Mouse (Mus musculus) ES-CJ7 (cell line): ENCODE measurements around the gene Arpc2.
"Not testable (repeated sequence)": the region's sequence is repeated elsewhere in the genome, so short reads cannot be mapped to it uniquely, and the experiment has no call there.

Source experiments
- DNase-seq: peaks from one replicate; pipeline ENCODE4 v3.0.0; 2011; ENCODE audit warnings: low read depth, low spot score

Arpc2 gene

DNA sequence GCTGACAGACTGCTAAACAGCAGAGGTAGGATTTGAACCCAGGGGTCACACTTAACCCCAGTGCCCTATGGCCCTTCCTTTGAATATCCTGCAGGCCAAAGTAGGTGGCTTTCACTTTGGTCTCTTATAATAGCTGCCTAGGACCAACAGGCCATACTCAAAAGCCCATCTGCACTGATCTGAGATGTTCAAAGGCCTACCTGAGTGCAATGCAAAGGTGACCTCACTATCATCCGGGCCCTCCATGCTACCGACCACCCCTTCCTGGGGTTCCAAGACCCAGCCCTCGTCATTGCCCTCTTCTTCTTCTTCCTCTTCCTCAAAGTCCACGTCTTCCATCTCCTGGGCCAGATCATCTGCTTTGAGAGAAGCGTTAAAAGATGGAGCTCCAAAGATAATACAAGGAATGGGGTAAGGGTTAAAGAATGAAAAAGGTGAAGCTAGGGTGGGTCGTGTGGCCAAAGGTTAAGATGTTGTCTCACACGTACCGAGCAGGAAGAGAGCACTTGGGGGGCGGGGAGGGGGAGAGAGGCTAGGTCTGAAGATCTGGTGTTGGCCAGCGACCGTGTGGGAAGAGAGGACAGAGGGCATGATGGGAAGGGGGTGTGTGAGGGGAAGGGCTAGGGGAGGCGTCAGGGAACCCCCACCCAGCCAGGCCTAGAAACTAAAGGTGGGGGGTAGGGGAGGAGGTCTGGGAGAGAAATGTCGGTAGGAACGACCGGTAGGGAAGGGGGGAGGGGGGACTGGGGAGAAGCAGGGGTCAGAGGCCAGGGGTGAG, 48.0 kb downstream of the Arpc2 start:
- peak; percentile 83 for DNase-seq

DNA sequence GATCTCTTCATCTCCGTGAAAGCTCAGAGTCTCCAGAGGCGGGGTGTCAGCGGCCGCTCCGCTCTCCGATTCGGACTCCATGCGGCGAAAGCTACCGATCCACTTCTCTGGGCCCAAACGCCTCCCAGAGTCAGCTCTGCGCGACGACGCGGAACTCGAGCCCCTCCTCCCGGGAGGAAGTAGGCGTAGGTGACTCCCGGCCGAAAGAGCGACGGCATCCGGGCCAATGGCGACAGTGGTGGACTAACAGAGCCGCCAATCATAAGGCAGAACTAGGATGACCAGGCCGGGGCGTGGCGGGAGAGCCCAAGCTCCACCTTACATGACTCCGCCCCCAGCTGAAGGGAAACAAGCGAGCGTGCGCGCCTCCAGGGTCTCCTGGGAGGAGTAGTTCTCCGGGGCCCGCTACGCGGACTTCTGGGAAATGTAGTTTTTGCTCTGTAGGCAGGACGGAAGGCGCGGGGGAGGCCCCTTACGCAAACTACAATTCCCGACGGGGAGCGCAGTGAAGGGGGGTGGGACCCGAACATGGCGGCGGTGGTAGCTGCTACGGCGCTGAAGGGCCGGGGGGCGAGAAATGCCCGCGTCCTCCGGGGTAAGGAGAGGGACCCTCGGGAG, 48.8 kb downstream of the Arpc2 start, which contains the start of the genes Aamp and Pnkd:
Aamp (minus strand) TSS at position 196 of the 618 bp plus-strand sequence.
Pnkd (plus strand) TSS at position 388 of the 618 bp plus-strand sequence.
- peak; percentile 100 for DNase-seq

DNA sequence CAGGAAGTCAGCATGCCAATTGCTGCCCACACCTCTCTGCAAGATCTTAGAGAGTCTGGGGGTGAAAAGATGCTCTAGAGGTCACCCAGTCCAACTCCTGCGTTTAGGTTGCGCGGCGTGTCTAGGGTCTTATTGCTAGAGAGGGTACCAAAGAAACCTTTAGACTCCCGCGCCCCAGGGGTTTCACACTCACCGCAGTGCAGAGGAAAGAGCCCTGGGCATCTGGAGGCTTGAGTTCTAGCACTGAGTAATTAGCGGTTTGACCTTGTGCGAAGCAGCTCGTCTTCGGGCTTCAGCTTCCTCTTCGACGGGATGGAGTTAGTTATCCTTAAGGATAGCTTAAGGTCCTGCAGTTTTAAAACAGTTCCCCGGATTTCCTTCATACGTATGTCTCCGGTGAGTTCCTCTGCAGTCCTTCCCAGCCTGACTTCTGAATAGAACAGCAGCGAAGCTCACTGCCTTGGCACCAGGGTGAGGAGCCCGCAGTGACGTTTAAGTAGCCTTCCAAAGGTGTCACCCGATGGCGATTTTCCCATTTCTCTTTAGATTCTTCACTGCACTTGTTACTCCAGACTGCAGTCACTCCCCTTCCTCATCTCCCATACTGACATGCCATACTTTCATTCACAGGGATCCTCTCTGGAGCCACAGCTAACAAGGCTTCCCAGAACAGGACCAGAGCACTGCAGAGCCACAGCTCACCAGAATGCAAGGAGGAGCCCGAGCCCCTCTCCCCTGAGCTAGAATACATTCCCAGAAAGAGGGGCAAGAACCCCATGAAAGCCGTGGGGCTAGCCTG, 49.5 kb downstream of the Arpc2 start:
- DNase-seq: no peak

DNA sequence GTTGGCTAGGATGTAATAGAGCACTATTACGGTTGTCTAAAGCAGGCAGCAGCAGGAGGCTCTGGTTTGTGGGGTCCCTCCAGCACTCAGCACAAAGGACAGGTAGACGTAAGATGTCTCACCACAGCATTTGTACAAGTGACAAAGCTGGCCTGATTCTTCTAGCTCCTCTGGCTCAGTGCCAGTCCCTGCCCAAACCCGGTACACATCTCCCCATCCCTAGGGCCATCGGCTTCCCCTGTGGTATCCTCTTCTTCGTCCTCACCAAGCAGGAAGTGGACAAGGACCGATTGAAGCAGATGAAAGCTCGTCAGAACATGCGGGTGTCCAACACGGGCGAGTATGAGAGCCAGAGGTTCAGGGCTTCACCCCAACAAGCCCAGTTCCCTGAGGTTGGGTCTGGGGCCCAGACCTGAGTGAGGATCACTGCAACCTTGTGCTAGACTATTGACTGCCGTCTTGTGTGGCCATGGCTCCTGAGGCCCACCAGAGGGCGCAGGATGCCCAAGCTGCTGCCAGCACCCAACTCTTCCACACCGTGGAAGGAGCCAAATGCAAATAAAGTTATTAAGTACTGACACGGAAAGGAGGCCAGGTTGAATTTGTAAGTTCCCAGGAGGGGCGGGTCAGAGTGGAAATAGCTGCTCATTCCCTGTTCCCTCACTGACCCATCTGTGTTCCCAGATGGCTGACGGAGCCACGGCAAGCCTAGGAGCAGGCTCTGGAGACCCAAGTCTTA, 51.2 kb downstream of the Arpc2 start:
- DNase-seq: not testable (repeated sequence)

DNA sequence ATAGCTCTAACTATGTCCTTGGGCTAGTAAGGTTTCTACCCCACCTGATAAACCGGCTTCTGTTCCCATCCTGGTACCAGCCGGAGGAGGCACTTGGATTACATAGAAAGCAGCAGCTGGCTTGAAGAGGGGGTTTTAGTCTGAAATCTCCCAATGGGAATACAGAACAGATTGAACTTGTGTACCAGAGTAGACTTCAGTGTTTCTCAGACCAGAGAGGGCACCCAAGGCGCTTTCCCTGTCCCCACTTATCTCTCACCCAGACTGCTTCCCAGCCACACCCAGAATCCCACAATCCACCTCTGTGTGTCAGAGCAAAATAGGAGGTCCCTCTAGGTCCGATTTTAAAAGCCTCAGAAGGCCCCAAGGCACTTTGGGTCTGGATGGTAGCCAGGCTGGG, 52.4 kb downstream of the Arpc2 start:
- no peak for DNase-seq

DNA sequence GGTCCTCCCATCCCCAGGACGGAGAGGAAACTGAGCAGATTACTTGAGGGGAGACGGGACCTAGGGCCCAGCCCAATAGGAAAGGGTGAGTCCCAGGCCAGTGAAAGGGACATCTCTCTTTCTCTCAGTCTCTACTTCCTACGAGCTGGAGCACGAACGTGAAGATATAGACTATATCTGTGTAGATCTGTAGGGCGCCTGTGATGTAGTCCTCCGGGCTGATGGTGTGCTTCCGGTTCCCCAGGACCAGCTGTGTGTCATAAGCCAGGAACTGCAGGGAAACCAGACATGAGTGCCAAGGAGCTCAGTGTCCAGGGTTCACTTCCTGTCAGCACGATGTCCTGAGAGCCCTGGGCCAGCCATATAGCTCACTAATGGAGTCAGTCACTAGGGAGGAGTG, 53.4 kb downstream of the Arpc2 start:
- no peak for DNase-seq

DNA sequence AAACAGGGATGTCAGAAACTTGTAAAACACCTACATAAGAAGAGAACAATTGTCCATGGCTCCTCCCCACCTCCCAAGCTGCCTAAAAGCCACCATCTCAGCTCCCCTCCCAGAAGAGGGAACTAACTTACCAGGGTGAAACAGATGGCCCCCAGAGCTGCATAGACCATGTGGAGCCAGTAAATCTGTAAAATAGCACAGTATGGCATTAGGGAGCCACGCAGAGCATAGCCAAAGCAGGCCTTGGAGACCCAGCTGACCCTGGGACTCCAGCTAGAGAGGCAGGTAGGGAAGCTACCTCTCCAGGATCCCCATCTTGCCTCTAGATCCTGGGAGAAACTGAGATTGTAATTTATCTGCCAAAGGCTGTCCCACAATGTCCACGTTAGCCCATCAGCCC, 53.9 kb downstream of the Arpc2 start:
- no peak for DNase-seq

DNA sequence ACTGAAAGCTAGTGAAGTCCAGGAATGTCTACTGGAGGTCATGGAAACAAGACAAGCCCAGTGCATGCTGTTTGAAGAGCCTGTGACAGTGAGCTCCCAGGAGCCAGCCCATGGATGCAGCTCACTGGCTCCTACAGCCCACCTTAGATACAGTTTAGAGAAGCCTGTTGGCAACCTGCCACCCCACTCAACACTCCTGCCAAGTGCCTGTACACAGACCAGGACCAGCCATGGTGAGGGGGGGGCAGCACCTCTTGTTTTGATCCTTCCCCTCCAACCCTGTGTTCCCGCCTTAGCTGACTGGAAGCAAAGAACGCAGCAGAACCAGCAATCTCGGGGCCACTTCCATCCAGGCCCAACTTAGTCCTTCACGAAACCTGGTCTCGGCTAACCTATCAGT, 54.3 kb downstream of the Arpc2 start:
- no peak for DNase-seq

DNA sequence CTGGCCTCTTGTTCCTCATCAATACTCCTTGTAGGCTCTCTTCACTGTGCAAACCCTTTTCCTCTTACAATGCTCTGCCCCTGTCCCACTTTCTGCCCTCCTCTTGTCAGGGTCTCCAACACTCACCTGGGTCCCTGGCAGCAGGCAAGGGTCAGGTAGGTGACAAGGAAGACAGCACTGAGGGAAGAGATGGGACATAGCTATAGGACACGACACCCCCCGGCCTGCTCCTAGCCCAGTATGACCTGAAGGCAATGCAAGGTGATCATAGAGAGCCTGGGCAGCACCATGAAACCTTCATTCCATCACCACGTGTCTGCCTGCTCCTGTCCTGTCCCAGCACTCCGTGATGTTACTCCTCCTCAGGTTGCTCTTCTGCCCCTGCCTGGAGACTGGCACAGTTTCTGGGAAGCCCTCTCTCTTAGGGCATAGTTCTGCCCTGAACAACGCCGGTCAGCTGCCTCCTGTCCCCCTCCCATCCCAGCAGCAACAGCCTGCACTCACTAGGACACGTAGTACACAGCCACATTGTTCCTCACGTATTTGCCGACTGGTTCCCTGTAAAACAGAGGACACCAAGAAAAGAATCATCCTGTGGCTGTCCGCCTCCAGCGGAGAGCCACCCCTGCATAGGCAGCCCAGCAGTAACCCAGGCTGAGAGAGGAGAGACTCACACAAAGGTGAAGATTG, 56.6 kb downstream of the Arpc2 start:
- DNase-seq: no peak

DNA sequence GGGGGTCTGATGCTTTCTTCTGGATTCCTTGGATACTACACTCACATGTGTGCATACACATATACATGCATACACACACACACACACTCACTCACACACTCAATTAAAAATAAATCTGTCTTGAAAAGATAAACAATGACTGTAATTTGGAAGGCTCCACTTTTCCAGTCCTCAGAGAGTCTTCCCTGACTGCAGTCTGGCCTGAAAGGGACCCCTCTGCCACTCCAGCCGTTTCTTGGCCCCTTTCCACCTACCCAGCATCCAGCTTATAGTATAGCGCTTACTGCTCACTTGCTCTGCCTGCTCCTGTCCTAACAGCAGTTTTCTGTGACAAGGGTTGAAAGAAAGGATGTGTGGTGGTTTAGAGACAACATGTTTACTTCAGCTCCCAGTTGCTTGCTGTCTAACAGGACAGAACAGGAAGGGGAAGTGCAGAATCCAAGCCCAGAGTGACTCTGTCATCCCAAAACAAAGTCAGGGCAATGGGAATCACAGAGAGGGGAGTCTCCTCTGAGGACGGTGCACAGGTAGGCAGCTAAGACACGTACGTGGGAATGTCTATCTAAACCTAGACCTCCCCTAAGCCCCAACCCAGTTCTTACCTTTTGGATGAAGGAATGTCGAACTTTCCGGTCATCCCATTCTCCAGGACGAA, 57.5 kb downstream of the Arpc2 start:
- no peak for DNase-seq

DNA sequence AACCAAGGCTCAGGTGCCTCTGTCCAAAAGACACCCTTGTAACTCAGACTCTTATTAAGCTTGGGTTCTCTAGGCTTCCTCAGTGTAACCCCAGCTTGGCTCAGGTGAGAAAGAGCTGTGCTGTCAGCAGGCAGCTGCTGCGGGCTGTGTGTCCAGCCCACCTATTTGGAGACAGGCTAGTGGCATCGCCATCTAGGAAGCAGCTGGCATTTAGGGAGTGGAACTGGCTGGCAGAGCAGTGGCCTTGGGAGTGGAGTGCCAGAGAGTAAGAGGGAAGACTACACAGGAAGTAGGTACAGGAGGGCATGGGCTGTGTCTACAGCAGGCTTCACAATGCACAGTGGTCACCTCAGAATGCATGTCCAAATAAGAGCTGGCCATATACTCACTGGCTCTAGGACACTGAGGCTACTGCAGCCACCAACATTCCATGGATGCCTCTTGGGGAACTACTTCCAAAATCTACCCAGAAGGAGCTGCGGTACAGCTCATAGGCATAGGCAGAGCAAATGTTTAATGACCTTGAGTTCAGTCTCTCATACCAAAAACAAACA, 58.3 kb downstream of the Arpc2 start:
- no peak for DNase-seq

DNA sequence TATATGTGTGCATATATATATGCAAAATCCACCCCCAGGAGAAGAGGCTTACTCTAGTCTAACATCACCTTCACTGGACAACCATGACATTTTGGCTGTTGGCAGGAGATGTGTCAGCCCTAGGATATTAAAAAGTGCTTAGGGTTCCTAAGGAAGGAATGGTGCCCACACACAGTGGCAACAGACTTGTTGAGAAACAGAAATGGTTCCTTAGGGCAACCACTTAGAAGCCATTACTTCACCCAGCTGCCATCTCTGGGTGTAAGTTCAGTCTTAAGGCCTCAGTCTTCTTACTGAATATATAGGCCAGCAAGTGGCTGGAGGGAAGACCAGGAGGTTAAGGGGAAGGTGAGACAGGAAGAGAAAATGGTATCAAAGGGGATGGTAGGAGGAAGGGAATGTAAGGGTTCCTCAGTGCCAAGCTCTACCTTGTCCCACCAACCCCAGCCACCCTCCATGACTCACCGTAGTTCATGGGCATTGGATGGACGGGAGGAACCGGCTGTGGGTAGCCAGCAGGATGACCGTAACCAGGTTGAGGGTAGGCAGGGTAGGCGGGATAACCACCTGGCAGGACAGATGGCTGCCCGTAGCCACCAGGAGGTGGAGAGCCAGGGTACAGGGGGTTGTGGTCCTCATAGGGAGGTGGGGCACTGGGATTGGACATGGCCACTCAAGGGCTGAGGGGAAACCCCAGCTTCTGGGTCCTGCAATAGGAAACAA, 59.0 kb downstream of the Arpc2 start:
- no peak for DNase-seq

DNA sequence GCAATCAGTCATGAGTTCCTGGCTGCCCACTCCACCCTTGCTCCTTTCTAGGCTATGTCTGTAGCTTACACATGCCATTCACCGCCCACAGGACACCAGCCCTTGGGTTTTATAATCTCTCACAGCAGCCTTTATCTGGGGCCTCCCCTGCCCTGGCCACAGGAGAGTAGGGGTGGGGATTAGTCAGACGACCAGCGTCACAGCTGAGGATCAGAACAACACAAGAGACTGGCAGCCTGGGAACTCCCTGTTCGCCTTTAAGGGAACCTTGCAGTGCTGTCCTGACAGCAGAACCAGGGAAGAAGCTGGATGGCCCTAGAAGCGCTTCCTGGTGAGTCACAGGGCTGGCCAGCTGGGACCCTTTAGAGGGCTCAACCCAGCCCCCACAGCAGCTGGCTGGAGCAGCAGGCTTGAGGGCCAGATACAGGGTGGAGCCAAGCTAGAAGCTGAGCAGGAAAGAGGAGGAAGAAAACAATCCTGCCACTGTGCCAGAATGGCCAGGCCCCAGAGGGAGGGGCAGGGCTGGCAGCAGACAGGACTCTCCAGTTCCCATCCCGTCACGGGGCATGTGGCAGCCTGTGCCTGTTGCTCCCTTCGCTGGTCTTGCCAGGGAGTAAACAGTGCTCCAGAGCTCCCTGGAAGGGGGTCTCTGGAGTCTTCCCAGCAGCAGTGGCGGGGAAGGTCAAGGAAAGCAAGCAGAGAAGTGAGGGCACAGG, 59.7 kb downstream of the Arpc2 start:
- DNase-seq: no peak

DNA sequence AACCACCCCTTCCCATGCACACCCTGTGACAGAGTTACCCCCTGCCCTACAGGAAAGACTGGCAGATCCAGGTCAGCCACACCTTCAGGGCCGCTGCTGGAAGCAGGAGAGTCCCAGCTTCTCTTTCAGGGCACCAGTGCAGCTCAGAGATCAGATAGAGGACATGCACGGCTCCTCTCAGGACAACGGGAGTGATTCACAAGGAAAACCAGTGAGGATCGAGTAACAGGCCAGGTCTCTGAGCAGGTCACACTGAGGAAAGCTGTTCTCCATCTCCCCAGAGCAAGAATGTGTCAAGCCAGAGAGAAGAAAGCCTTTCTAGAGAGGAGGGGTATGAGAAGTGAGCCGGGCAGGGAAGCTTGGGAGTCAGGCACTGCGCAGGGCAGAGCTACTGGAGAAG, 60.6 kb downstream of the Arpc2 start:
- DNase-seq: no peak

DNA sequence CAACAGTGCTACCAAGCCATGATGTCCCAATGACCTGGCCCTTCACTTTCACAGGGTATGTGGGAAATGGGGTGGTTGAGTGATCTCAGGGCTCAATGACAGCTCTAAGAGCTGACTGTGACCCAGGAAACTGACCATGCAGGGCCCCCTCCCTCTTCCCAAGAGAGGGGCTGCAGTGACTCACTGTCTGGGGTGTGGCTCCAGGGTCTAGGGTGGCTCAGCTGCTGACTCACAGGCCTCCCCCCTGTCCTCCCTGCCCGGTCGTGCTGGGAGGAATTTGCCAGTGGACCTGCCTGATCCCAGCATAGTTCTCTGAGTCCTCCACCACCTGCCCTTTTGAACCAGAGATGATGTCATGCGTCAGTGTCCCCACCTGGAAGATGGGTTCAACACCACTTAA, 61.4 kb downstream of the Arpc2 start:
- no peak for DNase-seq

DNA sequence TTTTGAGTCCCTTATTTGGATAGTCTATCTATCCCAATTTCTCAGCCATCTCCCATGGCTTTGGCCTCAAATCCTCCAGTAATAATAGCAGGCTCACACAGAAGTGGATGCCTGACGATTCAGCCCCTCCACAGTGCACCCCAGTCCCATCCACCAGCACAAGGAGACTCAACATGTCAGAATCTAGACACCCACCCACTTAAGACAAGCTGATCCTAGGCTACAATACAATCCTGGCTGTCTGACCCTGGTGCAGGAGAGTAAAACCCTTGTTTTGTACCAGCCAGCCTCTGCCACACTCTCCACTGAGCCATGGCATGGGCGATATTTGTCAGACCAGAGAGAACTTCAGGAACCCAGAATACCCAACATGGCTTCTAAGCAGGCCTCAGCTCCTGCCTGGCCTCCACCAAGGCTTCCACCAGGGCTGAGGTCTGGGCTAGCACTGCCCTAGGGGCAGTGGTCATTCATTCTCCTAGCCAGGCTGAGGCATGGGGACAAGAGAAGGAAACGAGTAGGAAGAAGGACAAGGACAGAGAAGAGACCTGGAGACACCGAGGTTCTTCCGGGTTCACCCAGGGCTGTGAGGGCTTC, 62.4 kb downstream of the Arpc2 start:
- DNase-seq: no peak

DNA sequence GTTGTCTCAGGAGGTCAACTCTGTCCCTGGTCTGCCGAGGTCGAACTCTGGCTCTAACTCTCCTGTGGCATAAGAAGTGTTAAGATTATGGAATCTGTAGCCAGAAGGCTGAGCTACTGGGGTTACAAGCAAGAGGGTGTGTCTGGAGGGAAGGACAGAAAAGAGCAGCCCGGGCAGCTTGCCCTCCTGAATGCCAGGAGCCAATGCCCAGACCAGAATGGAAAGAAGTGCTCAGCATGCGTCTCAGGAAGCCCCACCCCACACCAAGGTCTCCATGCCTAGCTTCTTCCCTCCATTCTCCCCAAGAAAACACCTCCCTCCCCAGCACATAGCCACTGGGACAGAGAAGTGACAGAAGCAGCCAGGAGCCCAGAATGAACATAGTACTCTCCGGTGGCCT, 63.1 kb downstream of the Arpc2 start:
- no peak for DNase-seq

DNA sequence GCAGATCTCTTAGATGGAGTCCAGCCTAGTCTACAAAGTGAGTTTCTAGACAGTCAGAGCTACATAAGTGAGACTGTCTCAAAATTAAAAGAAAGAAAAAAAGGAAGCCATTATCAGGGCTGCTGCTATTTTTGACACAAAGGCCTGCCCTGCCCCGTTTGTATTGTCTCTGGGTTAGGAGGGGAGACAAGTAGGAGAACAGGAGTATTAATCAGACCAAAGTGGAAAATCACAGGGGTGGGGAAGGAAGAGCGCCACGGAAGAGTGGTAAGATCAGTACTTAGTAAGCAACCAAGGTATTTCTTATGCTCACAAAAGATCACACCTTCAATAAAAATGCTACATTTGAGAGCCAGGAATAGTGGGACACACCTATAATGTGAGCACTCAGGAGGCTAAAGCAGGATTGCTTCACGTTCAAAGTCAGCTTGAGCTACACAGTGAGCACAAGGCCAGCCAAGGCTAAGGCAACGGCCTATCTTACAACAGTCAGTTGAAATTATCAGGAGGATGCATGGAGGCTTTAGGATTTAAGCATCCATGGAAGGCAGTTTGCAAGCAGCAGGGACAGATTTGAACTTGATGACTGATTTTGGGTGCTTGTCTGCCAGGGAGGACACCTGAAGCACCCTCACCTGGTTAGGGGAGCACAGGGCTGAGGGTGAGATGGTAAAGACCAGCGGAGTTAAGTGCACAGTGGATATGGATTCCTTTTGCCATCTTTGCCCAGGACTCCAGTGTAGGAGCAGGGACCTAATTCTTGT, 64.6 kb downstream of the Arpc2 start:
- no peak for DNase-seq
